Mouse (Mus musculus) frontal cortex, postnatal 25 days (tissue): ENCODE measurements around the gene Eaf1.

Experiments
- DNase-seq, 2 experiments: peaks; one replicate each; pipeline ENCODE4 v3.0.0; 2022; ENCODE audit warnings: low spot score in 2 of 2

Eaf1 gene

DNA sequence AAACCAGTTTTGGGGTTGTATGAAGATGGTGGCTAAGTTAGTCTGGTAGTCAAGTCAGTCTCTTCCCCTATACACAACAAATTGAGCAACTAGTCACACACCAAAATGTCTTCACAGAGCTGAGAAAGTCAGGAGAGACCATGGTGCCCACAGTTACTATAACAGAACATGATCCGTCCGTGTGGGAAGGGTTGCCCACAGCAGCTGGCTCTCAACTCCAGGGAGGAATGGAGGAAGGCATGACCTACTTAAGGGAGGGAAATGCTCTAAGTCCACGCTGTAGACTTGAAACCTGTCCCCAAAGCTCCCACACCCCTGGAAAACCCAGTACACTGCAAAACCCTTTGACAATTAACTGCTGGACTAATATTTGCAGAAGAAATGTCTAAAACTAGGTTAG is 16.1 kb downstream of the Eaf1 start:
- DNase-seq, result no peak

DNA sequence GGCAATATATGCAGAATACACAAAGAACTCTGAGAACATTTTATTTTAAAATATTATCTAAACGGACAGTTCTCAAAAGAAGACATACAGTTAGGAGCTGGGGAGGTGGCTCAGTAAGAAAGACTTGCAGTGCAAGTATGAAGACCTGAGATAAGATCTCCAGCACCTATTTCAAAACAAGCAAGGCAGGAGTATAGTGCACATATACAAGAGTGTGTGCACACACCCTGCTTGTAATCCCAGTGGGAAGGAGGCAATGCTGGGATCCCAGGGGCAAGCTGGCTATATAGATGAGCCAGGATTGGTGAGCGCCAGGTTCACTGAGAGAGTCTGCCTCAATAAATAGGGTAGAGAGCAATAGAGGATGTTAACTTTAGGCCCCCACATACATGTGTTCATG is 21.7 kb downstream of the Eaf1 start:
- DNase-seq, result no peak

DNA sequence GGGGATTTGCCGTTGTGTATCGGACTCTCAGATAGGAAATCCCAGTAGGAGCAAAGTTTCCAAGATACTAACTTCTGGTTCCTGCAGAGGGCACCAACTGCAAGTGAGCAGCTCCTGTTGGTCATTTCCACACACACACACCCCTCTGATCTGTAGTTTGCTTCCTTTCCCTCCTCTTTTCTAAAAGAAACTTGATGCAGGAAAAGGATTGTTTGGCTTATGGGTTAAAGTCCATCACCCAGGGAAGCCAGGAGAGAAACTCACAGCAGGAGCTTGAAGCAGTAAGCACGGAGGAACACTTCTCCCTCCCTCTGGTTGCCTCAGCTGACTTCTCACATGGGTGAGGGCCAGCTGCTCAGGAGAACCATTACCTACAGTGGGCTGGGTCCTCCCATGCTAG is 25.0 kb downstream of the Eaf1 start:
- DNase-seq, result no peak

DNA sequence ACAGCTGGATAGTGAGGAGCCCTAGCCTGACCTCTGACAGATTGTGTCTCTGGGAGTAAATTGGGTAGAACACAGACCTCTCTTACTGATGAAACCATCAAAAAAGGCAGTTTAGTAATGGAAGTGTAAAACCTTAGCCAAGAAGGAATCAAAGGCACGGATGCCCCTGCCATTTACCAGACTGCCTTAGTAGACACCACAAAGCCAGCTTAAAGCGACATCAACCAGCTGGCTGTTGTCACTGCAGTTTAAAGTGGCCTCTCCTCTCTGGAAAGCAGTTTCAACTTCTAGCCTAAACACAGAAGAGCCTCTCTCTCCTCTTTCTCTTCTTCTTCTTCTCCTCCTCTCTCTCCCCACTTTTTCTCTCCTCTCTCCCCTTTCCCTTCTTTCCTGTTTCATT is 27.1 kb downstream of the Eaf1 start:
- no peak for DNase-seq

DNA sequence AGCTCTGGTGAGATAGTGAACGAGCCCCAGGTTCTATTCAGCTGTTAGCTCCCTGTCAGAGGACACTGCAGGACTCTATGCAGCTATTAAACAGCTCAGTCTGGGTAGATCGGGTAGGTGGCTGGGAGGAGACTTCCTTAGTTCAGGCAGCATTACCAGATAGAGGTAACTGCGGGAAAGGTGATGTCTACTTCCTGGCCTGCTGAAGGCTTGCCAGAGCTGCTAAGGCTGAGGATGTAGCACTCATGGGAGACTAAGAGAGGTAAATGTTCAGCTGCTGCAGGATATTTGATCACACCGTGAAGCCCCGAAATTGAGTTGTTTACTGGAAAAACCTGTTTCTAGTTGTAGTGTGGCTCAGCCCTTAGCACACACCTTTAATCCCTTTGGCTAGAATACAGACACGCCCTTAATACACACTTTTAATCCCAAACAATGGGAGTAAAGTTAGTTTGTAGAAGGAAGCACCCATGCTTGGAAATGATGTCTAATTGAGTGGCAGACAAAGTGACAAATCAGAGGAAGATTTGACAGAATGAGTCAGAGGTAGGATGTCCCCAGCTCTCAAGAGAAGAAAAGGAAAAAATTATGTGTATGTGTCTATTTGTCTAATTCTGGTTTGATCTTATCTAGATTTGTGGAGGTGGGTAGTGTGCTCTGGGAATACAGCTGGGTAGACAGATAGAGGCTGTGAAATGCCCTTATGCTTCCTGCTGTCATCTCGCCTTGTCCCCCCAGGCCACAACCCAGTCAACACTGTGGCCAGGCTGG is 31.0 kb downstream of the Eaf1 start:
- DNase-seq, result no peak

DNA sequence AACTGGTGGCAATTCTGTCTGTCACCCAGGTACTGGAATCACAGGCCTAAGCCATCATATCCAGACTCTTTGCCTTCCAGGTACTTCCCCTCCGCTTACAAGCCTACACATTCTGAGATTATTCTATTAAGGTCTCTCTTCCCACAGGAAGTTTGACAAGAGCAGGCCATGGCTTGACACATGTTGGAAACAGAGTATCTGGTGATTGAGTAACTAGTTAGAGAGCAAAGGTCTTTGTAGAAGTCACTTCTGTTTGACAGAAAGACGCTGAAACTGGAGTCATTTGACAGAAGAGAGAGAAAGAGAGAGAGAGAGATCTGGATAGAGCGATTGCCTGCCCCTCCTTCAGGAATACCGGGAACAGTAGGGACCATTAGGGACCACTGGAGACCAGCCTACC is 36.6 kb downstream of the Eaf1 start:
- no peak for DNase-seq

DNA sequence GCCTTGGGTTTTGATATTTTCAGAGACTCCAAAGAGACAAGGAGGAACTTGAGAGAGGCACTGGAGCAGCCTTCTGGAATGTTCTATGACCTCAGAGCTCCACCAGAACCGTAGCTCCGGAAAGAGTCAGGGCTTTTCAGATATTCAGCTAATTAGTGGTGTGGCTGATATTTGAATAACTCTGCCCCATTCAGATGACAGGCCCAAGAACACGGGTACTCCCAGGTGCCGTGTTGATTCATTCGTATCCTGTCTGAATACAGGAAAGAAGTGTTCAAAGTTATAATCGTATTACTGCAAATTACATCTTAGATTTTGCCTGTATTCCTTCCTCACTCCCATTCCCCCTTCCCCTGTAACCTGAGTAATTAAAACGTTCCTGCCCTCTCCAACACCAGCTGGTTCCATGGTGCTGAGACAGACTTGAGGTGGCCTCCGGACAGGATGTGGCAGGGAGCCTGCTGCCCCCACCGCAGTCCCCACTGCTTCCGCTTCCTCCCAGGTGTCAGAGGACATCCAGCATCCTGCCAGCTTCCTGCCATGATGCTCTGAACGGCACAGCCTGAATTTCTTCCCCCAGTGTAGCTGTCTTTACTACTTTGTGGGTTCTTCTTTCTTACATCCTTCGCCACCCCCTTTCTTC is 37.4 kb downstream of the Eaf1 start:
- DNase-seq, result no peak

DNA sequence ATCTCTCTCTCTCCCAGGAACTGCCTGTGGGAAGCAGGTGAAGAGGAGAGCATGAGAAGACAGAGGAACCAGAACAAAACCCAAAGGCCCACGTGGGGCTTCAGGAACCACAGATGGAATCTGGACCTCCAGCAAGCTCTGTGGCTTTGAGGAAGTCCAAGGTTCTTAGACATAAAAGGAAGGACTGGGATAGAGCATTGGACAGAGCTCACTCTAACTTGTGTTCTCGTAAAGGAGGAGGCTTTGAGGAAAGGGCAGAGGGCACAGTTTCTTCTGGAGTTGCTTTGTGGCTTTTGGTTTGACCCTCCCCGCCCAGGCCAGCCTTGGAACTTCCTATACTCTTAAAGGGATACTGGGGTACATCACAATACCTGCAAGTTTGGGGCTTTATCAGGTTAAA is 38.5 kb downstream of the Eaf1 start:
- no peak for DNase-seq

DNA sequence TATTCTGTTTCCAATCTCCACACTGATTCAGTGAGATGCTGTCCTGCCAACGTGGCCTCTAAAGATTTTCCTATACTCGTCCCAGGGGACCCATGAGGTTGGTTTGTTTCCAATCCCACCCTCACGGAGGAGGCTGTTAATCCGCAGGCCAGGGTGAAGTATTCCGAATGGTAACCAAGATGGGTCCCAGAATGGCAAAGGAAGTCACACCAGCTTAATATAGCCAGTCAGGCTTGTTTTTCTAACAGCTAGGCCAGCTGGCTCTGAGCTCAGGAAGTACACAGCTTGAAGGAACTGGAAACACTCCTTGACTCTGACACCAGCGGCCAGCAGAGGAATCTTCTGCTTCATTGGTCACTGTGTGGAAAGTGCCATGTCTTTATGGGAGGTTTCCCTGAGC is 43.1 kb downstream of the Eaf1 start:
- no peak for DNase-seq

DNA sequence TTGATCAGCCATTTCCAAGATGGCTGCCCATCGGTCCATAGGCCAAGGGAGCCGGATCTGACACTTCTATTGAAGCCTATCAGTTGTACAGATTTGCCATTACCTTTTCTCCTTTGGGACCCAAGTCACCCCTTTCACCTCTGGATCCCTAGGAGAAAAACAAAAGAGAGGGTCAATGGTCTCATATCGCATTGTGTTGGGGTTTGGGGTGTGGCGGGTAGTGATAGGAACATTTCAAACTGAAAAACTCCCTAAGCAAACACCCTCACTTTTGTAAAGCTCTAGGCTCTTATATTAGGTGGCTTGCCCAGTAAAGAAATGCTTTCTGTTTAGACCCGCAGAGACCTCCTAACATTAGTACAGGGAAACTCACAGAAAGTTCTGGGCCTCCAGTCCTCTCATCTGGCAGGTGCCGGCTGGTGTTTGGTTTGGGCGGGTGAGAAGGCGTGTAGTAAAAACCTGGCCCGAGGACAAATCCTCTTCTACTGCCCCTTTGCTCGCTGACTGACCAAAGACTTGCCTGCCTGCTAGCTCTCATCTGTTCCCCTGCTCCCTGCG is 49.8 kb downstream of the Eaf1 start:
- no peak for DNase-seq

DNA sequence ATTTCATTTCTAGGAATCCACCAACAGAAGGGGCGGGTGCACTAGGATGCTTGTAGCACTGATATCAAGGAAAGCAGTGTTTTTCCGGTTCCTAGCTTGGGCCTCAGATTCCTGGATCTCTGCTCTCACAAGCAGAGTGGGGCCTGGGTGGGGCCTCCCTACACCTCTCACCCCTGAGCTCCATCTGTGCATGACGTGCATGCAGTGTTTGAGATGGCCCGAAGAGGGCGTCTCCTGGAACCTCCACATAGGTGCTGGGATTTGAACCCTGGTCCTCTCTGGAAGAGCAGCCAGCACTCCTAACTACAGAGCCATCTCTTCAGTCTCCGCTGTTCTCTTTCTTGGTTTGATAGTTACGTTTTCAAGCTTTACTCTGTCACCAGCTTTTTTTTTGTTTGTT is 60.8 kb downstream of the Eaf1 start:
- no peak for DNase-seq

DNA sequence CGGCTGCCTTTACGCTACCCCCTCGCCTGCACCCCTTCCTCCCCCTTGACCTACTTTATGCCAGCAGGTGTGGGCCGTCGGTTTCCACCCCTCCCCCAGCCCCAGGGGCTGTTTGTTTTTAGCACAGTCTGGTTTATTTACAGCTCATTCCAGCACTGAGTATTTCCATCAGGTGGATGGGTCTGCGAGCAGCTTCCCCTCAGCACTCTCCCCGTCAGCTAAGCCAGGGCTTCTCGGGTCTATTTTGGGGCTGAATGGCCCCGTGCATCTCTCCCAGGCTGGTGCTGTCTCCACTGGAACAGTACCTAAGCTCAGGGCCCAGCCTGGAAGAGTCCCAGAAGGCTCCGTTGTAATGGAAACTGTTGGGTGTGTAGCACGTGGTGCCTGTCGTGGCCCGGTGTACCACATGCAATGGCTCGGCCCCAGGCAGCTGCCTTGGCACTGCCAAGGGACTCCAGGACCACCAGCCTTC is 61.8 kb downstream of the Eaf1 start:
- DNase-seq, result no peak

DNA sequence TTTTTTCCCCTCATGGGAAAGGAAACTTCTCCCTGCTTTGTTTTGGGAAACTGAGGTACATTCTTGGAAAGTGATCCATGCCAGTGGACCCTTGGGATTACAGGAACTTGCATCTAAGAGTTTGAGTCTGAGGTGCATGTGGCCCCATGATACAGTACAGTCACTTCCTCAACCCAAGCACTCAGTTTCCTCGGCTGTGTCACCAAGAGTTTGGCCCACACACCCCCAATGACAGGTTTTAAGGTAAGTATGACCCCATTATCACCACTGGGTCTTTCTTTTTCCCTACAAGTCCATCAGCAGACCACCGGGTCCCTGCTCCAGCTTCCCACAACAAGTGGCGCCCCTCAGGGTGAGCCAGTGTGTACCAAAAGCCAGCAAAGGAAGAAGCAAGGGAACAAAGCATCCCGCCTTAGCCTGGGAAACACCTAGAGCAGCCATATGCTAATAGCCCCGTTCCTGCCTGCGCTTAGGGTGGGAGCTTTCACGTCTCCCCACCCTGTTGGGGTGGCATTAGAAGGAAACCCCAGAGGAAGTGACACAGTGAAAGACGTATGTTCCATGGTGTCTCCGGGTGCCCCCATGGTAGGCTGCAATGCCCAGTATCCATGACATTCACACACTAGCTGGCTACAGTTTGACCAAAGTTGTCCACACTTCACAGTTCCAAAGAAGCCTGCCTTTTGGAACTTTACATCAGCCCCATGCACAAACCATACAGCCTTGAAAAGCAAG is 62.5 kb downstream of the Eaf1 start:
- DNase-seq, result no peak

DNA sequence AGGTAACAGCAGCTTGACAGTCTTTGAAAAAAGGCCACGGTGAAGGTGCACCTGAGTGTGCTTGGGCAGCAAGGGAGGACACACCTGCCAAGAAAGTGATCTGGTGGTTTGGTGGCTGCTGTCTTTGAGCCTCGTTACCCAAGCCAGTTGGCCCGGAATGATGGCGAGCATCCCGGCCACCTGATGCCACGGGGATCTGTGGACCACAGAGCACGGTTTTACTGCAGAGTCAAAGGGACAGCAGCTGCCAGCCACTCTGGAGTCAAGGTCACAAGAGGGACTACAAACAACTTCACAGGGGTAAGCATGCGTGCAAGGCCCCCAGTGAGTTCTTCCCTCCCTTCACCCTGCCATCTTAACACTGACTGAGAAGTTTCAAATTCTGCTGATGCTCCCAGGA is 63.1 kb downstream of the Eaf1 start:
- DNase-seq, result no peak

DNA sequence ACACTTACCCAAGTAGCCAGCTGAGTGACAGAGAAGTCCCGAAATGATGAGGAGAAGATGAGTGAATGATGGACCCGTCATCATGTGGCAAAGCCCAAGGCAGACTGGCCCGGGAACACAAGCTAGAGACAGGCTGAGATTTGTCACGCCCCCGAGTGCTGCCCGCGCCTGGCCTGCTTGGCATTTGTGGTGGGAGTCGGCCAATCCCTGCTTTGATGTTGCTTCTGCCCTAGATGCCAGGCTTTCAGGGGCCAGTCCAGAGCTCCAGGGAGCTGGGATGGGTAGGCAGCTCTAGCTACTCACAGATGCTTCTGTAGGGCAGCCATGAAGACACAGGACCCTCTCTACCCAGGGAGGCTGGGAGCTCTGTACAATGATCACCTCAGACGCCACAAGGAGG is 63.6 kb downstream of the Eaf1 start:
- no peak for DNase-seq

DNA sequence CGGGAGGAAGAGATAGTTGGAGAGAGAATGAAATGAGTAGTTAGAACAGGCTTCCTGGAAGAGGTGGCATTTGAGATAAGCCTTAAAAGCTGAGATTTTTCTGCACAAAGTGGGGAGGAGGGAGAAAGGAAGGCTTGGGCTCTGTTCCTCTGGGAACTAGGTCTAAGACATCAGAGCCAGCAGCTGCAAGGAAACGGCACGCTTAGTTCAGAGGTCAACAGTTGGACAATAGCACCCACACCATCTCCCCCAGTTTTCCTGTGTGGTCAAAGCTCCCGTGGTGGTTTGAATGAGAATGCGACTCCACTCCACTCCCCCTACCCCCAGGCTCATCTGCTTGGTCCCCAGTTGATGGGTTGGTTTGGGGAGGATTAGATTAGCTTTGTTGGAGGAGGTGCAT is 65.0 kb downstream of the Eaf1 start:
- DNase-seq, result no peak
